Mouse (Mus musculus): ENCODE results near the gene Tbp. TPM values are rescaled to one million over a fixed set of nuclear protein-coding genes. Genes with fewer than 3 reads are reported as not detected.

Gene Tbp
- 65.1 and 69.9 TPM in 2 replicates for polyA plus RNA-seq (2014; fragmentation: Nextera tagmentation; extraction: Ambion mirVana)

DNA sequence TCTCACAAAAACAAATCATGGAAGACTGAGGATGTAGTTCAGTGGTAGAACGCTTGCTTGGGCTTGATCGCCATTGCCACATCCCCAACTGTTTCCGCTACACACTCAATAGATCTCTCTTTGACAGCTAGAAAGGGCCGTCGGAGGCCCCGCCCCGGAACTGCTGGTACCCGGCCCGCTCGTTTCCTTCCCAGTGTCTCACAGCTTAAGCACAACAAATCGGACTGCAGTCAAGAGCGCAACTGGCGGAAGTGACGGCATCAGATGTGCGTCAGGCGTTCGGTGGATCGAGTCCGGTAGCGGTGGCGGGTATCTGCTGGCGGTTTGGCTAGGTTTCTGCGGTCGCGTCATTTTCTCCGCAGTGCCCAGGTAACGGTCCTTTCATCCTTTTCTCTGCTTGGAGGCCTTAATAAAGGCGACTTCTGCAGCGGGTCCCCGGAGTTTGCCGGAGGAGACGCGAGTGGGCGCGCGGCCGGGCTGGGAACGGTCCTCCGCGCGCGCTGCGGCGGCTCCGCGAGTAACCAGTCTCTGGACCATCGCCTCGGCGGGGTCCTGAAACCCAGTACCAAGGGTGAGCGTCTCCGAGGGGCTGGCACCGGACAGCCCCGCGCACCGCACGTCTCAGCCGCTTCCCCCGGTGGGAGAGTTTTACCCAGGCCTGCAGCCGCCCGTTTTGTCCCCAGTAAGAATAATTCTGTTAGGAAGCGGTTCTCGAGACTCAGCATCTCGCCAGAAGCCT, at the start of gene Tbp, which contains the start of gene Psmb1:
Tbp (plus strand) TSS at position 233 of the 739 bp plus-strand sequence.
Psmb1 (minus strand) TSS at position 96 of the 739 bp plus-strand sequence.
- Histone ChIP-seq H3K9me3 (ENCODE audit: control insufficient read depth, low read length) (no peaks in the 10 kb centered on the region), H3K27ac (ENCODE audit: low read depth, low read length) (peak within 1 kb of the TSS; percentile 83), H3K27me3 (ENCODE audit: control insufficient read depth, insufficient read depth, low read length) (no peaks in the 10 kb centered on the region), H3K9ac (replicated peaks; ENCODE audit: low read depth, low read length) (peak within 1 kb of the TSS; percentile 65), H3K4me1 (ENCODE audit: control insufficient read depth, insufficient read depth, low read length) (peaks cover 27% of the 10 kb centered on the region), H3K4me2 (ENCODE audit: low read depth, low read length) (peak within 1 kb of the TSS; percentile 78), H3K36me3 (ENCODE audit: control insufficient read depth, insufficient read depth, low read length) (peaks cover 17% of the 10 kb centered on the region), H3K4me3 (ENCODE audit: low read depth, low read length) (peak within 1 kb of the TSS; percentile 76)
- under 1% methylated on average over 63 of the region's 63 CpGs for WGBS
- ATAC-seq (ENCODE audit: low read depth), result peak; percentile 96

DNA sequence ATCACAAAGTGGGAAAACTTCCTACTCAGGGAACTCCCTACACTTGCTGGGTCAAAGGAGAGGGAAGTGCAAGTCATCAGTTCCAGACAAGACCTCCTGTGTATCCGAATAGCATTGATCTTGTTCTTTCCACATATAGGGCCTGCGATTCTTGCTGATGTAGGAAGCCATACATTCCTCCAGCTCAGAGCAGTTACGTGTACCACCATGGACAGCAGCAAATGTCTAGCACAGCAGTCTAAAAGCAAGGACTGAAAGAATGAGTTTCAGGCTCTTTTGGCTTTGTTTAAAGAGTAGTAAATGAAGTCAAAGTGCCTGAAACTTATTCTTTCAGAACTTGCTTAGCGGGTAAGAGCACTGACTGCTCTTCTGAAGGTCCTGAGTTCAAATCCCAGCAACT, 44.5 kb upstream of the Tbp start:
- Histone ChIP-seq H3K4me2 (ENCODE audit: low read depth, low read length) (no peak overlapping the region), H3K9ac (replicated peaks; ENCODE audit: low read depth, low read length) (no peak overlapping the region), H3K27ac (ENCODE audit: low read depth, low read length) (no peak overlapping the region), H3K36me3 (ENCODE audit: control insufficient read depth, insufficient read depth, low read length) (no peaks in the 10 kb centered on the region), H3K9me3 (ENCODE audit: control insufficient read depth, low read length) (no peaks in the 10 kb centered on the region), H3K4me3 (ENCODE audit: low read depth, low read length) (no peak overlapping the region), H3K4me1 (ENCODE audit: control insufficient read depth, insufficient read depth, low read length) (no peaks in the 10 kb centered on the region), H3K27me3 (ENCODE audit: control insufficient read depth, insufficient read depth, low read length) (no peaks in the 10 kb centered on the region)
- ATAC-seq (ENCODE audit: low read depth), result no peak
- WGBS, result 83% methylated on average over 4 of the region's 4 CpGs

DNA sequence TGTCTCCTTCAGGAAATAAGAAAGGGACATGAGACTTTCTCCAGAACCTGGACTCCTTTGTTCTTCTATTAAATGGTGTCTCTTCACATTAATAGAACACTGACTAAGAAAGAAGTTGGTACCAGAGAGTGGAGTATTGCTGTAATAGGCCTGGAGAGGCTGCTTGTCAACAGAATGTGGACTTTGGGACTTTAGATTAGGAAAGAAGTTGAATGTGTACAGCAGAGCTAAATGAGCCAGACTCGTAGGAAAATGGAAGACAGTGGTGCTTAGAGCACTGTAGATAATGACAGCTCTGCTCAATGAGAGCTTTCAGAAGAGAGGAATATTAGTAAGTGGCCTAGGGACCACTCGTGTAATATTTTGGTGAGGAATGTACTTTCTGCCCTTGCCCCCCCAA, 43.1 kb upstream of the Tbp start:
- Histone ChIP-seq H3K9me3 (ENCODE audit: control insufficient read depth, low read length) (no peaks in the 10 kb centered on the region), H3K9ac (replicated peaks; ENCODE audit: low read depth, low read length) (no peak overlapping the region), H3K4me3 (ENCODE audit: low read depth, low read length) (no peak overlapping the region), H3K4me1 (ENCODE audit: control insufficient read depth, insufficient read depth, low read length) (no peaks in the 10 kb centered on the region), H3K27me3 (ENCODE audit: control insufficient read depth, insufficient read depth, low read length) (no peaks in the 10 kb centered on the region), H3K4me2 (ENCODE audit: low read depth, low read length) (no peak overlapping the region), H3K27ac (ENCODE audit: low read depth, low read length) (no peak overlapping the region), H3K36me3 (ENCODE audit: control insufficient read depth, insufficient read depth, low read length) (no peaks in the 10 kb centered on the region)
- no peak for ATAC-seq (ENCODE audit: low read depth)
- 97% methylated on average over 2 of the region's 2 CpGs for WGBS

DNA sequence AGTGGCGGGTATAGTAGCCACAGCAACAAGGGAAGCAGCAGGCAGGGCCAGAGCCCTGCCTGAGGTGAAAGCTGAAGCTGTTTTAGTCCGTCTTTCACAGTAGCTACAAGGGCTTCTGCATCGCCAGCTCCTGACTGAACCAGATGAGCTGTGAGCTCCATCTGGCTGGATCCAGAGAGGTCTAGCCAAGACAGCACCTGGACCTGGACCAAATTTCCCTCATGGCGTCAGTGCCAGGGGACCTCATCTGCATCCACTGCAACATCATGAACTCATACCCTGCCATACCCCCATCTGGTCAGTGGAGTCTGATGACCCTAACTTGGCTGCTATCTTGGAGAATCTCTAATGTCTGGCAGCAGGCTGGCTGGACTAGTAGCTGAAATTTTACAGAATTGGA, 39.9 kb upstream of the Tbp start:
- Histone ChIP-seq H3K36me3 (ENCODE audit: control insufficient read depth, insufficient read depth, low read length) (no peaks in the 10 kb centered on the region), H3K9me3 (ENCODE audit: control insufficient read depth, low read length) (no peaks in the 10 kb centered on the region), H3K27ac (ENCODE audit: low read depth, low read length) (no peak overlapping the region), H3K9ac (replicated peaks; ENCODE audit: low read depth, low read length) (no peak overlapping the region), H3K27me3 (ENCODE audit: control insufficient read depth, insufficient read depth, low read length) (no peaks in the 10 kb centered on the region), H3K4me1 (ENCODE audit: control insufficient read depth, insufficient read depth, low read length) (no peaks in the 10 kb centered on the region), H3K4me3 (ENCODE audit: low read depth, low read length) (no peak overlapping the region), H3K4me2 (ENCODE audit: low read depth, low read length) (no peak overlapping the region)
- no peak for ATAC-seq (ENCODE audit: low read depth)
- 88% methylated on average over 4 of the region's 4 CpGs for WGBS

DNA sequence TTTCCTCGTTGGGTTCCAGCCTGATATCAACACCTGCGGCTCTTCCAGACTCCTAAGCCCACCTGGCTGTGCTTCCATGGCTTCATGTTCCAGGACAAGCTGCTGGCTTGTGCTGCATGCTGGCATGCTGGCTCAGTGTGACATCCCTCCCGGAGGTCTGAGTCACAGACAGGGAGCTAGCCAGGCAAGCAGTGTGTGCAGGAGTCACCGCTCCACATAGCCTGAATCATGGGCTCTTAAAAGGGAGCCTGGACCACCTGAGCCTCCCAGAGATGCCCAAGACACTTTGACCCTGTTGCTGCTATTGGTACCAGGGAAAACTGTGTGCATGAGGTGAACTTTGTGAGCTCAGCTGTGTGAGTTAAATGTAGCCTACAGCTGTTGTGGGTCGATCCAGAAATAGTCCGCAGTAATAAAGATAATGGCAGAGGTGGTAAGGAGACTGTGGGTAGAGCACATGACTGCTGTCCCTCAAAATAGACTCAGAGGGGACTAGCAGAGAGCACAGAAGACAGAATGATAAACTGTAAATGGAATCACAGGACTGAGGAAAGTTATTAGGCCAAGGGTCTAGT, 37.7 kb upstream of the Tbp start:
- Histone ChIP-seq H3K27me3 (ENCODE audit: control insufficient read depth, insufficient read depth, low read length) (no peaks in the 10 kb centered on the region), H3K4me2 (ENCODE audit: low read depth, low read length) (no peak overlapping the region), H3K27ac (ENCODE audit: low read depth, low read length) (no peak overlapping the region), H3K9me3 (ENCODE audit: control insufficient read depth, low read length) (no peaks in the 10 kb centered on the region), H3K4me1 (ENCODE audit: control insufficient read depth, insufficient read depth, low read length) (no peaks in the 10 kb centered on the region), H3K36me3 (ENCODE audit: control insufficient read depth, insufficient read depth, low read length) (peaks cover 2% of the 10 kb centered on the region; the same call in 1 of the 2 replicates), H3K9ac (replicated peaks; ENCODE audit: low read depth, low read length) (no peak overlapping the region), H3K4me3 (ENCODE audit: low read depth, low read length) (no peak overlapping the region)
- WGBS, result 97% methylated on average over 6 of the region's 6 CpGs
- no peak for ATAC-seq (ENCODE audit: low read depth)

DNA sequence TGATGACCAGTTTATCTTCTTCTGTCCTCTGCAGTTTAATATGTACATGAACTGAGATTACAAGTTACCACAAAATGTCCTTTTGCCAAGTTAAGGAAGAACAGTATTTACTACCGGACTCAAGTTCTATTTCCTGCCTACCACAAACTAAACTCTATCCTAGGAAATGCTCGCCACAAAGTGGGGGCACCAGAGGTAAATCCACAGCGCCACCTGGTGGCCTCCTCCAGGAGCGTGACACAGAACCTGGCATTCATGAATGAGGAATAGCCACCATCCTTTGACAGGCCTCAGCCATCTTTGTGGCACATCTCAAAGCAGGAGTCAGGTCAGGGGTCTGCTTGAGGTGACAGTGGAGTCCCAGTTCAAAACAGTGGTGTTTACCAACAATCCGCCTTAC, 32.0 kb upstream of the Tbp start:
- 26% methylated on average over 5 of the region's 5 CpGs for WGBS
- peaks cover 15% of the 10 kb centered on the region for H3K36me3 ChIP-seq (ENCODE audit: control insufficient read depth, insufficient read depth, low read length)
- no peak overlapping the region for H3K4me3 ChIP-seq (ENCODE audit: low read depth, low read length)
- no peaks in the 10 kb centered on the region for H3K27me3 ChIP-seq (ENCODE audit: control insufficient read depth, insufficient read depth, low read length)
- peak; percentile 61; the same call in 1 of the 2 replicates for ATAC-seq (ENCODE audit: low read depth)
- H3K9ac ChIP-seq (replicated peaks; ENCODE audit: low read depth, low read length), result no peak overlapping the region
- no peaks in the 10 kb centered on the region for H3K9me3 ChIP-seq (ENCODE audit: control insufficient read depth, low read length)
- no peak overlapping the region for H3K27ac ChIP-seq (ENCODE audit: low read depth, low read length)
- H3K4me1 ChIP-seq (ENCODE audit: control insufficient read depth, insufficient read depth, low read length), result no peaks in the 10 kb centered on the region
- no peak overlapping the region for H3K4me2 ChIP-seq (ENCODE audit: low read depth, low read length)

DNA sequence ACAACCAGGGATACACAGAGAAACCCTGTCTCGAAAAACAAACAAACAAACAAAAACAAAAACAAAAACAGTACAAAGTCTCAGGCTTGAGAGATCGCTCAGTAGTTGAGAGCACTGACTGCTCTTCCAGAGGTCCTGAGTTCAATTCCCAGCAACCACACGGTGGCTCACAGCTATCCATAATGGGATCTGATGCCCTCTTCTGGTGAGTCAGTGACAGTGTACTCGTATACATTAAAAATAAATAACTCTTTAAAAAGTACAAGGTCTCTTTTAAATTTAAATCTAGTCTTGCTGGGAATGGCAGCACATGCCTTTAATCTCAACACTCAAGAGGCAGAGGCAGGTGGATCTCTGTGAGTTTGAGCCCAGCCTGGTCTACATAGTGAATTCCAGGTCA, 27.0 kb upstream of the Tbp start:
- H3K27ac ChIP-seq (ENCODE audit: low read depth, low read length), result no peak overlapping the region
- no peak for ATAC-seq (ENCODE audit: low read depth)
- no peak overlapping the region for H3K4me2 ChIP-seq (ENCODE audit: low read depth, low read length)
- 91% methylated on average over 4 of the region's 4 CpGs for WGBS
- no peaks in the 10 kb centered on the region for H3K27me3 ChIP-seq (ENCODE audit: control insufficient read depth, insufficient read depth, low read length)
- no peak overlapping the region for H3K4me3 ChIP-seq (ENCODE audit: low read depth, low read length)
- H3K36me3 ChIP-seq (ENCODE audit: control insufficient read depth, insufficient read depth, low read length), result peaks cover 57% of the 10 kb centered on the region
- no peaks in the 10 kb centered on the region for H3K9me3 ChIP-seq (ENCODE audit: control insufficient read depth, low read length)
- no peaks in the 10 kb centered on the region for H3K4me1 ChIP-seq (ENCODE audit: control insufficient read depth, insufficient read depth, low read length)
- H3K9ac ChIP-seq (replicated peaks; ENCODE audit: low read depth, low read length), result no peak overlapping the region

DNA sequence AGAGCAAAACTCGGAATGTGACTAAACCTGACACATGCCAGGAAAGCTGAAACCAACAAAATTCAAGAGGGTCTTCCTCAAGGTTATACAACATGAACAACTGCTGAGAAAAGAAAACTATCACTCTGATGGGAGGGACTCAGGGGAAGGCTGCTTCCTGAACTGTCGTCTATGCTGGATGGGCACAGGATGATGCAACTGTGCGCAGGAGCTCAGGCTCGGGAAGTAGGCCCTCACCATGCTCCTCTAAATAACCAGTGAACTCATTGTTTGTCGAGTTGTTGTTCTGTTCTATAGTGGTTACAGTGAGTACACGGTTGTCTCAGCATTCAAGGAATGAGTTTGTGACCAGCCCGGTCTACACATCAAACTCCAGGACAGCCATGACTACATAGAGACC, 9.1 kb upstream of the Tbp start:
- Histone ChIP-seq H3K27me3 (ENCODE audit: control insufficient read depth, insufficient read depth, low read length) (no peaks in the 10 kb centered on the region), H3K4me3 (ENCODE audit: low read depth, low read length) (no peak overlapping the region), H3K9ac (replicated peaks; ENCODE audit: low read depth, low read length) (no peak overlapping the region), H3K27ac (ENCODE audit: low read depth, low read length) (no peak overlapping the region), H3K9me3 (ENCODE audit: control insufficient read depth, low read length) (no peaks in the 10 kb centered on the region), H3K36me3 (ENCODE audit: control insufficient read depth, insufficient read depth, low read length) (peaks cover 35% of the 10 kb centered on the region), H3K4me1 (ENCODE audit: control insufficient read depth, insufficient read depth, low read length) (no peaks in the 10 kb centered on the region), H3K4me2 (ENCODE audit: low read depth, low read length) (no peak overlapping the region)
- WGBS, result 95% methylated on average over 7 of the region's 7 CpGs
- no peak for ATAC-seq (ENCODE audit: low read depth)
